ENCODE assay signal across 10 mouse cellular contexts in the genomic region with DNA sequence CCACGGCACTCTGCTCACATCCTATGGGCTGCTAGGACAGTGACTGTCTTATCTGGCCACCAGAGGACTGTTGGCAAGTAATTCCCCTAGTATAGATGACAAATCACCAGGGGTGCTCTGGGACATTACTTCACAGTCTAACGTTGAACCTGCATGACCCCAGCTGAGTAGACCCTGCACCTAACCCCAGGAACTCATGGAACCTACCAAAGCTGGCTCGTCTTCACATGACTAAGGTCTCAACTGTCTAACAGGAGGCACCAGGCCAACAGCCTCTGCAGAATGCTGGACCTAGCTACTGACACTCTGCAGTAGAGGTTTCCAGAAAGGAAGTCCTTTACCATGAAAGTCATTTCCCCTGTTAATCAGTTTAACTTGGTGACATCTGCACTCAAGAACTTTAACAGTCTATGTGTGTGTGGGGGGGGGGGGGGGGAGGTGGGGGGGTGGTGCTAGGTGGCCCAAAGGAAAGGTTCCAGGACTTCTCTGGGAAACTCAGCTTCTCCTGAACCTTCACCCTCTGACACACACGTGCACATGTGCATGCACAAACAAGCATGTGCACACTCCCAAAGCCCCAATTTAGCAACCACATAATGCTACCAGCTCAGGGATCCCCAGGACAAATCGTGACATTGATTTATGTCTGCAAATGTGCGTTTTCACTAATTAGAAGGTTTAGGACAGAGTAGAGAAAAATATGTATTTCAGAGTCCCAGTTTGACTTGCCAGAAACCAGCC. TPM values are rescaled to one million over a fixed set of nuclear protein-coding genes. Genes with fewer than 3 reads are reported as not detected.
DNase-seq lines count a peak whose midpoint lies in the region; ATAC-seq lines count a peak whose summit lies in the region.
"Had no signal": no experiment of that assay in that cellular context is flagged by ENCODE, and none has a peak within 500 bp of the region (broad histone marks: within the 10 kb centered on the region; RNA-seq: fewer than 3 reads in every experiment).

No protein-coding gene starts in this region.

- H3K9me3 ChIP-seq in heart, embryonic 13.5 days, result no peaks in the 10 kb centered on the region
- no peaks in the 10 kb centered on the region for H3K9me3 ChIP-seq in heart, embryonic 10.5 days
- H3K9me3 ChIP-seq: G1E; neural tube, embryonic 15.5 days had no signal

- peaks cover 6% of the 10 kb centered on the region for H3K36me3 ChIP-seq in heart, embryonic 13.5 days
- peaks cover 12% of the 10 kb centered on the region for H3K36me3 ChIP-seq in heart, embryonic 10.5 days
- H3K36me3 ChIP-seq: G1E; neural tube, embryonic 15.5 days had no signal

- WGBS in heart, embryonic 13.5 days, result 66% methylated on average over 6 of the region's 6 CpGs
- 68% methylated on average over 6 of the region's 6 CpGs for WGBS in heart, embryonic 10.5 days

- no peak overlapping the region for H3K4me2 ChIP-seq in heart, embryonic 13.5 days
- H3K4me2 ChIP-seq: neural tube, embryonic 15.5 days had no signal

- no peak overlapping the region for H3K4me3 ChIP-seq in heart, embryonic 13.5 days
- no peak overlapping the region for H3K4me3 ChIP-seq in heart, embryonic 10.5 days
- H3K4me3 ChIP-seq: neural tube, embryonic 15.5 days had no signal

- H3K27ac ChIP-seq in heart, embryonic 13.5 days (replicated peaks), result peak overlapping the region; percentile 54
- no peak overlapping the region for H3K27ac ChIP-seq in heart, embryonic 10.5 days
- H3K27ac ChIP-seq: neural tube, embryonic 15.5 days had no signal

- no peak overlapping the region for H3K9ac ChIP-seq in heart, embryonic 13.5 days
- H3K9ac ChIP-seq: neural tube, embryonic 15.5 days had no signal

- H3K27me3 ChIP-seq in heart, embryonic 13.5 days (replicated peaks), result no peaks in the 10 kb centered on the region
- H3K27me3 ChIP-seq in heart, embryonic 10.5 days (ENCODE audit: insufficient read depth, poor library complexity, severe bottlenecking), result no peaks in the 10 kb centered on the region
- H3K27me3 ChIP-seq: neural tube, embryonic 15.5 days had no signal

- no peak for DNase-seq in heart, embryonic 10.5 days (ENCODE audit: low spot score)
- DNase-seq in 416B (ENCODE audit: low read depth), result peak; percentile 88
- DNase-seq in kidney, postnatal 25 days, result peak; percentile 68 to 74
- no peak for DNase-seq in MN1 (ENCODE audit: low spot score)
- DNase-seq in layer of hippocampus, adult 9-11 months, result no peak

- ATAC-seq in heart, embryonic 13.5 days (ENCODE audit: extremely low read depth, insufficient number of reproducible peaks, low FRiP score, low TSS enrichment), result no peak
- peak; percentile 20; the same call in 1 of the 2 replicates for ATAC-seq in common myeloid progenitor, adult 5-6 weeks (replicated peaks; ENCODE audit: low read depth, poor library complexity, severe bottlenecking)
- no peak for ATAC-seq in CD4-positive, CD25-positive, alpha-beta regulatory T cell, adult 4 months

- peaks cover 59% of the 10 kb centered on the region for H3K4me1 ChIP-seq in heart, embryonic 13.5 days
- H3K4me1 ChIP-seq in heart, embryonic 10.5 days, result peaks cover 55% of the 10 kb centered on the region

RNA-seq across cellular contexts. Expression of a gene that starts 19.0 kb away (rescaled TPM):
- polyA plus RNA-seq in heart, embryonic 13.5 days (2015; fragmentation: Nextera tagmentation; extraction: Ambion mirVana), result 2.9 and 3.3 TPM in 2 replicates
- 4.1 and 5.2 TPM in 2 replicates for polyA plus RNA-seq in heart, embryonic 10.5 days (2016; fragmentation: Nextera tagmentation; extraction: Ambion mirVana)
- total RNA-seq in common myeloid progenitor, adult 5-6 weeks (2017), result 14.2 and 18.9 TPM in 2 replicates
- polyA plus RNA-seq in CD4-positive, CD25-positive, alpha-beta regulatory T cell, adult 4 months (2017; shearing (Covaris generic)), result under 1 TPM in 1 of 2 experiments, not detected in 1; 0.08 TPM

RNA-seq across cellular contexts. Expression of a gene that starts 40.8 kb away (rescaled TPM):
- polyA plus RNA-seq in heart, embryonic 13.5 days (2015; fragmentation: Nextera tagmentation; extraction: Ambion mirVana), result 24.1 and 26.2 TPM in 2 replicates
- 34.5 and 38.8 TPM in 2 replicates for polyA plus RNA-seq in heart, embryonic 10.5 days (2016; fragmentation: Nextera tagmentation; extraction: Ambion mirVana)
- total RNA-seq in common myeloid progenitor, adult 5-6 weeks (2017), result 1.2 and 4.7 TPM in 2 replicates
- 1 to 10 TPM; 6.7 to 8.0 TPM for polyA plus RNA-seq in CD4-positive, CD25-positive, alpha-beta regulatory T cell, adult 4 months (2017; shearing (Covaris generic))

Comparison
In these comparisons a context has a peak if more than half of its experiments do, and no peak if none do; other contexts are left out.
1. DNase-seq: peak in 416B (single experiment) and kidney, postnatal 25 days (2 of 2); none in heart, embryonic 10.5 days (single experiment), MN1 (single experiment) and layer of hippocampus, adult 9-11 months (single experiment).